Mouse (Mus musculus) heart, postnatal 25 days (tissue): Measurements from ENCODE around the gene Polr3gl. TPM values are rescaled to one million over a fixed set of nuclear protein-coding genes. Genes with fewer than 3 reads are reported as not detected.

Experiments used
- DNase-seq: peaks from one replicate; pipeline ENCODE4 v3.0.0; 2022; ENCODE audit warnings: low spot score
- intact Hi-C: fragments of 180-260 bp; cut with DNase I; formaldehyde crosslinking; loops from one replicate; pipeline ENCODE4 v1.15.1; 2025
- total RNA-seq, 2 experiments: library from RNA; stranded (reverse); gene quantifications; 2 replicates each; pipeline ENCODE4 v1.2.3; 2021

The Polr3gl gene
- total RNA-seq, 2 experiments from 2014 or later = 25.2 to 25.9 TPM

GRCm38 (mm10) chr3:96575272-96575984, 18.6 kb downstream of the Polr3gl start:
- intact Hi-C loops = no loop called here
- no peak for DNase-seq

GRCm38 (mm10) chr3:96573611-96574511, 20.1 kb downstream of the Polr3gl start:
- DNase-seq = no peak
- intact Hi-C loops = no loop called here

GRCm38 (mm10) chr3:96571896-96572698, 21.9 kb downstream of the Polr3gl start:
- intact Hi-C loops = no loop called here

GRCm38 (mm10) chr3:96571336-96571735, 22.6 kb downstream of the Polr3gl start:
- no peak for DNase-seq
- intact Hi-C loops = no loop called here

More at GRCm38 (mm10) chr3:96571896-96572698, 21.9 kb downstream of the Polr3gl start:
- DNase-seq = no peak

GRCm38 (mm10) chr3:96570643-96571042, 23.3 kb downstream of the Polr3gl start:
- DNase-seq = no peak
- intact Hi-C loops = no loop called here

- DNase-seq = no peak
- intact Hi-C loops = no loop called here
These were observed 23.9 kb downstream of the Polr3gl start for GRCm38 (mm10) chr3:96569966-96570605.

GRCm38 (mm10) chr3:96569506-96569905, 24.5 kb downstream of the Polr3gl start:
- intact Hi-C loops = no loop called here

GRCm38 (mm10) chr3:96568605-96569004, 25.4 kb downstream of the Polr3gl start:
- no peak for DNase-seq
- intact Hi-C loops = no loop called here

More at GRCm38 (mm10) chr3:96569506-96569905, 24.5 kb downstream of the Polr3gl start:
- no peak for DNase-seq

GRCm38 (mm10) chr3:96566661-96567450, 27.1 kb downstream of the Polr3gl start:
- no peak for DNase-seq

GRCm38 (mm10) chr3:96565105-96565504, 28.9 kb downstream of the Polr3gl start:
- no peak for DNase-seq
- intact Hi-C loops = no loop called here

More at GRCm38 (mm10) chr3:96566661-96567450, 27.1 kb downstream of the Polr3gl start:
- intact Hi-C loops = no loop called here

GRCm38 (mm10) chr3:96564633-96565032, 29.3 kb downstream of the Polr3gl start:
- no peak for DNase-seq

GRCm38 (mm10) chr3:96563911-96564632, 29.9 kb downstream of the Polr3gl start:
- intact Hi-C loops = no loop called here
- no peak for DNase-seq

More at GRCm38 (mm10) chr3:96564633-96565032, 29.3 kb downstream of the Polr3gl start:
- intact Hi-C loops = no loop called here

GRCm38 (mm10) chr3:96563267-96563666, 30.7 kb downstream of the Polr3gl start:
- no peak for DNase-seq
- intact Hi-C loops = no loop called here

- intact Hi-C loops = no loop called here
- no peak for DNase-seq
These were observed 31.9 kb downstream of the Polr3gl start for GRCm38 (mm10) chr3:96561946-96562681.

GRCm38 (mm10) chr3:96560881-96561668, 32.9 kb downstream of the Polr3gl start:
- DNase-seq = no peak
- intact Hi-C loops = no loop called here

GRCm38 (mm10) chr3:96559911-96560850, 33.8 kb downstream of the Polr3gl start:
- DNase-seq = no peak
- intact Hi-C loops = no loop called here
